Mouse (Mus musculus) hindbrain, embryonic 15.5 days (tissue): ENCODE measurements at regions not wholly inside any gene's neighbourhood (a gene's known extent, or its start where the extent isn't known, plus 50 kb on each side); places are given as distances from the start of the nearest gene placed in this dataset.

Experiments
- ATAC-seq: fragments of 200-750 bp; cut with Nextera tagmentation; 2 replicates; pipeline ENCODE4 v1.8.0; 2017; ENCODE audit warnings: low read depth, moderate number of reproducible peaks, moderate TSS enrichment; ENCODE audit not compliant: low FRiP score
- H3K27ac ChIP-seq: fragments of 300-500 bp; sonication (generic); replicated peaks from 2 replicates; pipeline ENCODE4 v1.5.1; 2015; ENCODE audit warnings: mild to moderate bottlenecking, inconsistent platforms
- H3K27me3 ChIP-seq: fragments of 300-500 bp; sonication (generic); 2 replicates; pipeline ENCODE4 v1.6.1; 2015; ENCODE audit warnings: control low read depth, inconsistent platforms
- H3K36me3 ChIP-seq: fragments of 300-500 bp; sonication (generic); 2 replicates; pipeline ENCODE4 v1.6.1; 2015; ENCODE audit warnings: control low read depth, inconsistent platforms
- H3K4me1 ChIP-seq: fragments of 300-500 bp; sonication (generic); replicated peaks from 2 replicates; pipeline ENCODE4 v1.6.1; 2015; ENCODE audit warnings: control low read depth, inconsistent platforms
- H3K4me2 ChIP-seq: fragments of 300-500 bp; sonication (generic); 2 replicates; pipeline ENCODE4 v1.6.1; 2015; ENCODE audit warnings: moderate library complexity, mild to moderate bottlenecking, inconsistent platforms
- H3K4me3 ChIP-seq: fragments of 300-500 bp; sonication (generic); 2 replicates; pipeline ENCODE4 v1.5.1; 2015; ENCODE audit warnings: mild to moderate bottlenecking, inconsistent platforms
- H3K9ac ChIP-seq: fragments of 300-500 bp; sonication (generic); 2 replicates; pipeline ENCODE4 v1.6.1; 2015; ENCODE audit warnings: inconsistent platforms
- H3K9me3 ChIP-seq: fragments of 300-500 bp; sonication (generic); 2 replicates; pipeline ENCODE4 v1.6.1; 2016; ENCODE audit warnings: control low read depth, inconsistent platforms
- WGBS: fragments of 180-500 bp; shearing (Covaris S2); methylation state at CpG from one replicate; pipeline ENCODE4 v1.1.7; 2015; 5-methylcytosine and 5-hydroxymethylcytosine counted together

GRCm38 (mm10) chr2:174575546-174575945 lies 67.8 kb upstream of the Zfp831 start:
- Histone ChIP-seq H3K27me3 (no peaks in the 10 kb centered on the region), H3K27ac (no peak overlapping the region), H3K9me3 (no peaks in the 10 kb centered on the region), H3K4me2 (no peak overlapping the region), H3K4me1 (no peaks in the 10 kb centered on the region), H3K4me3 (no peak overlapping the region), H3K9ac (no peak overlapping the region), H3K36me3 (no peaks in the 10 kb centered on the region)
- WGBS, result 89% methylated on average over 6 of the region's 6 CpGs
- ATAC-seq, result no peak

GRCm38 (mm10) chr2:174580906-174581703 lies 62.2 kb upstream of the Zfp831 start:
- H3K27ac ChIP-seq, result no peak overlapping the region
- no peaks in the 10 kb centered on the region for H3K36me3 ChIP-seq
- no peaks in the 10 kb centered on the region for H3K27me3 ChIP-seq
- H3K9ac ChIP-seq, result no peak overlapping the region
- H3K9me3 ChIP-seq, result no peaks in the 10 kb centered on the region
- H3K4me3 ChIP-seq, result no peak overlapping the region
- H3K4me1 ChIP-seq, result no peaks in the 10 kb centered on the region
- H3K4me2 ChIP-seq, result no peak overlapping the region
- ATAC-seq, result no peak
- WGBS, result 94% methylated on average over 5 of the region's 5 CpGs

GRCm38 (mm10) chr2:174584272-174584671 lies 59.1 kb upstream of the Zfp831 start:
- Histone ChIP-seq H3K27ac (no peak overlapping the region), H3K4me3 (no peak overlapping the region), H3K36me3 (no peaks in the 10 kb centered on the region), H3K27me3 (no peaks in the 10 kb centered on the region), H3K4me2 (no peak overlapping the region), H3K9ac (no peak overlapping the region), H3K9me3 (no peaks in the 10 kb centered on the region), H3K4me1 (no peaks in the 10 kb centered on the region)
- 80% methylated on average over 2 of the region's 2 CpGs for WGBS
- no peak for ATAC-seq
